Mouse (Mus musculus): ENCODE measurements around the gene Slc35g3. TPM values are rescaled to one million over a fixed set of nuclear protein-coding genes. Genes with fewer than 3 reads are reported as not detected.

Gene Slc35g3
- polyA plus RNA-seq (2015; fragmentation: Nextera tagmentation; extraction: Ambion mirVana) = 0.11 TPM in 1 of 2 replicates, not detected in the other

GRCm38 (mm10) chr11:69761868-69762267 lies at the start of gene Slc35g3:
Slc35g3 (minus strand) TSS chr11:69761968.
- Histone ChIP-seq H3K36me3 (ENCODE audit: control insufficient read depth, insufficient read depth, low read length) (no peaks in the 10 kb centered on the region), H3K4me2 (replicated peaks; ENCODE audit: low read depth) (no peak within 1 kb of the TSS), H3K4me1 (replicated peaks; ENCODE audit: control insufficient read depth, insufficient read depth) (peaks cover 5% of the 10 kb centered on the region), H3K4me3 (ENCODE audit: low read depth, low read length) (no peak within 1 kb of the TSS), H3K27ac (replicated peaks) (no peak within 1 kb of the TSS), H3K9ac (ENCODE audit: low read length) (0 out of 2 replicates have a peak within 1 kb of the TSS, but pooled peaks have one; percentile 4), H3K9me3 (ENCODE audit: control insufficient read depth, low read length) (no peaks in the 10 kb centered on the region), H3K27me3 (ENCODE audit: control insufficient read depth, insufficient read depth, low read length) (no peaks in the 10 kb centered on the region)
- whole genome bisulfite sequencing = 65% methylated on average over 1 of the region's 1 CpGs
- ATAC-seq (ENCODE audit: low FRiP score, low TSS enrichment) = no peak
- no peak for DNase-seq (ENCODE audit: low spot score)
- TF ChIP-seq EP300 (optimal IDR thresholded peaks at IDR 0.05) (no peak), CTCF (IDR thresholded peaks at IDR 0.05; ENCODE audit: low read depth) (no peak)

GRCm38 (mm10) chr11:69810280-69810679 lies 48.5 kb upstream of the Slc35g3 start:
- H3K4me1 ChIP-seq (replicated peaks; ENCODE audit: control insufficient read depth, insufficient read depth) = no peaks in the 10 kb centered on the region
- H3K36me3 ChIP-seq (ENCODE audit: control insufficient read depth, insufficient read depth, low read length) = no peaks in the 10 kb centered on the region
- no peak for DNase-seq (ENCODE audit: low spot score)
- no peaks in the 10 kb centered on the region for H3K9me3 ChIP-seq (ENCODE audit: control insufficient read depth, low read length)
- no peak overlapping the region for H3K27ac ChIP-seq (replicated peaks)
- no peak overlapping the region for H3K4me3 ChIP-seq (ENCODE audit: low read depth, low read length)
- no peak overlapping the region for H3K9ac ChIP-seq (ENCODE audit: low read length)
- TF ChIP-seq EP300 (optimal IDR thresholded peaks at IDR 0.05) = no peak
- TF ChIP-seq CTCF (IDR thresholded peaks at IDR 0.05; ENCODE audit: low read depth) = 0 out of 2 replicates have a peak, but pooled peaks have one; percentile 9
- ATAC-seq (ENCODE audit: low FRiP score, low TSS enrichment) = no peak
- no peak overlapping the region for H3K4me2 ChIP-seq (replicated peaks; ENCODE audit: low read depth)
- no peaks in the 10 kb centered on the region for H3K27me3 ChIP-seq (ENCODE audit: control insufficient read depth, insufficient read depth, low read length)

- Histone ChIP-seq H3K9ac (ENCODE audit: low read length) (no peak overlapping the region), H3K9me3 (ENCODE audit: control insufficient read depth, low read length) (no peaks in the 10 kb centered on the region), H3K4me1 (replicated peaks; ENCODE audit: control insufficient read depth, insufficient read depth) (no peaks in the 10 kb centered on the region), H3K4me2 (replicated peaks; ENCODE audit: low read depth) (no peak overlapping the region), H3K36me3 (ENCODE audit: control insufficient read depth, insufficient read depth, low read length) (no peaks in the 10 kb centered on the region), H3K4me3 (ENCODE audit: low read depth, low read length) (no peak overlapping the region), H3K27me3 (ENCODE audit: control insufficient read depth, insufficient read depth, low read length) (no peaks in the 10 kb centered on the region), H3K27ac (replicated peaks) (no peak overlapping the region)
- DNase-seq (ENCODE audit: low spot score) (no peak), ATAC-seq (ENCODE audit: low FRiP score, low TSS enrichment) (no peak)
- WGBS = 65% methylated on average over 2 of the region's 2 CpGs
- no peak for TF ChIP-seq EP300 (optimal IDR thresholded peaks at IDR 0.05)
- TF ChIP-seq CTCF (IDR thresholded peaks at IDR 0.05; ENCODE audit: low read depth) = no peak
These were observed 45.9 kb upstream of the Slc35g3 start for GRCm38 (mm10) chr11:69807641-69808040.

GRCm38 (mm10) chr11:69806378-69806777 lies 44.6 kb upstream of the Slc35g3 start:
- no peak overlapping the region for H3K9ac ChIP-seq (ENCODE audit: low read length)
- DNase-seq (ENCODE audit: low spot score) (no peak), ATAC-seq (ENCODE audit: low FRiP score, low TSS enrichment) (no peak)
- no peaks in the 10 kb centered on the region for H3K36me3 ChIP-seq (ENCODE audit: control insufficient read depth, insufficient read depth, low read length)
- no peaks in the 10 kb centered on the region for H3K27me3 ChIP-seq (ENCODE audit: control insufficient read depth, insufficient read depth, low read length)
- H3K27ac ChIP-seq (replicated peaks) = no peak overlapping the region
- no peaks in the 10 kb centered on the region; the same call in 1 of the 2 replicates for H3K4me1 ChIP-seq (replicated peaks; ENCODE audit: control insufficient read depth, insufficient read depth)
- H3K4me2 ChIP-seq (replicated peaks; ENCODE audit: low read depth) = no peak overlapping the region
- H3K4me3 ChIP-seq (ENCODE audit: low read depth, low read length) = no peak overlapping the region
- no peaks in the 10 kb centered on the region for H3K9me3 ChIP-seq (ENCODE audit: control insufficient read depth, low read length)
- WGBS = 73% methylated on average over 4 of the region's 4 CpGs
- no peak for TF ChIP-seq EP300 (optimal IDR thresholded peaks at IDR 0.05)
- TF ChIP-seq CTCF (IDR thresholded peaks at IDR 0.05; ENCODE audit: low read depth) = peak; percentile 43

- TF ChIP-seq CTCF (IDR thresholded peaks at IDR 0.05; ENCODE audit: low read depth) (0 out of 2 replicates have a peak, but pooled peaks have one; percentile 9), EP300 (optimal IDR thresholded peaks at IDR 0.05) (no peak)
- 19% methylated on average over 29 of the region's 29 CpGs for WGBS
These were observed 43.5 kb upstream of the Slc35g3 start, which contains the start of gene Tmem102 for GRCm38 (mm10) chr11:69804972-69805909. Tmem102 (minus strand) TSS chr11:69805624.

GRCm38 (mm10) chr11:69804652-69804940 lies 42.8 kb upstream of the Slc35g3 start:
- peak overlapping the region; percentile 55 for H3K4me3 ChIP-seq (ENCODE audit: low read depth, low read length)
- peak overlapping the region; percentile 67 for H3K9ac ChIP-seq (ENCODE audit: low read length)
- DNase-seq (ENCODE audit: low spot score) (peak; percentile 59), ATAC-seq (ENCODE audit: low FRiP score, low TSS enrichment) (no peak)
- H3K36me3 ChIP-seq (ENCODE audit: control insufficient read depth, insufficient read depth, low read length) = no peaks in the 10 kb centered on the region
- peaks cover 4% of the 10 kb centered on the region for H3K4me1 ChIP-seq (replicated peaks; ENCODE audit: control insufficient read depth, insufficient read depth)
- no peaks in the 10 kb centered on the region for H3K9me3 ChIP-seq (ENCODE audit: control insufficient read depth, low read length)
- H3K4me2 ChIP-seq (replicated peaks; ENCODE audit: low read depth) = peak overlapping the region; percentile 73
- TF ChIP-seq CTCF (IDR thresholded peaks at IDR 0.05; ENCODE audit: low read depth) (no peak), EP300 (optimal IDR thresholded peaks at IDR 0.05) (no peak)
- 10% methylated on average over 12 of the region's 12 CpGs for WGBS
- no peaks in the 10 kb centered on the region for H3K27me3 ChIP-seq (ENCODE audit: control insufficient read depth, insufficient read depth, low read length)
- peak overlapping the region; percentile 78 for H3K27ac ChIP-seq (replicated peaks)

More at GRCm38 (mm10) chr11:69804972-69805909, 43.5 kb upstream of the Slc35g3 start, which contains the start of gene Tmem102:
- peak within 1 kb of the TSS; percentile 55 for H3K4me3 ChIP-seq (ENCODE audit: low read depth, low read length)
- H3K4me1 ChIP-seq (replicated peaks; ENCODE audit: control insufficient read depth, insufficient read depth) = peaks cover 4% of the 10 kb centered on the region
- H3K36me3 ChIP-seq (ENCODE audit: control insufficient read depth, insufficient read depth, low read length) = no peaks in the 10 kb centered on the region
- no peaks in the 10 kb centered on the region for H3K9me3 ChIP-seq (ENCODE audit: control insufficient read depth, low read length)
- peak within 1 kb of the TSS; percentile 73 for H3K4me2 ChIP-seq (replicated peaks; ENCODE audit: low read depth)
- peak within 1 kb of the TSS; percentile 67 for H3K9ac ChIP-seq (ENCODE audit: low read length)
- H3K27ac ChIP-seq (replicated peaks) = peak within 1 kb of the TSS; percentile 78
- ATAC-seq (ENCODE audit: low FRiP score, low TSS enrichment) (peak; percentile 73), DNase-seq (ENCODE audit: low spot score) (peak; percentile 87)
- H3K27me3 ChIP-seq (ENCODE audit: control insufficient read depth, insufficient read depth, low read length) = no peaks in the 10 kb centered on the region
